11 mouse cellular contexts compared by ENCODE assay signal in genomic region chr1:63819536-63820254, GRCm38 (mm10). TPM values are rescaled to one million over a fixed set of nuclear protein-coding genes. Genes with fewer than 3 reads are reported as not detected.
DNase-seq lines count a peak whose midpoint lies in the region; ATAC-seq lines count a peak whose summit lies in the region.
"Had no signal": no experiment of that assay in that cellular context is flagged by ENCODE, and none has a peak within 500 bp of the region (broad histone marks: within the 10 kb centered on the region; RNA-seq: fewer than 3 reads in every experiment).

No protein-coding gene starts in this region.

- no peak for ATAC-seq in neural tube, embryonic 11.5 days (ENCODE audit: insufficient read depth, low FRiP score, low TSS enrichment)
- no peak for ATAC-seq in monocyte, adult 5-6 weeks (replicated peaks; ENCODE audit: insufficient number of reproducible peaks, low FRiP score, low TSS enrichment, poor library complexity, severe bottlenecking)
- ATAC-seq: intestine, embryonic 16.5 days had no signal

- 0 out of 2 replicates have a peak, but pooled peaks cover 6% of the 10 kb centered on the region for H3K4me1 ChIP-seq in neural tube, embryonic 11.5 days (ENCODE audit: control insufficient read depth, insufficient read depth, low read length)

- DNase-seq in neural tube, embryonic 11.5 days (ENCODE audit: low spot score) = peak; percentile 11
- DNase-seq in neural tube, embryonic 10.5 days (ENCODE audit: extremely low spot score, low spot score) = no peak
- DNase-seq in frontal cortex, adult 2 months (ENCODE audit: extremely low spot score in 1 of 2, low spot score in 1 of 2) = peak; percentile 16 to 49
- peak; percentile 17 to 35 for DNase-seq in layer of hippocampus, adult 8-10 months (ENCODE audit: low spot score in 2 of 2)
- DNase-seq in retina, embryonic 14.5 days (ENCODE audit: low spot score) = peak; percentile 78
- no peak for DNase-seq in ovary, adult 18-20 months (ENCODE audit: low spot score)
- DNase-seq: thymus, postnatal 4 days had no signal

- no peaks in the 10 kb centered on the region for H3K36me3 ChIP-seq in neural tube, embryonic 11.5 days (ENCODE audit: control insufficient read depth, insufficient read depth, low read length)

- no peak overlapping the region for H3K9ac ChIP-seq in neural tube, embryonic 11.5 days (ENCODE audit: low read length)

- no peak overlapping the region for H3K4me3 ChIP-seq in neural tube, embryonic 11.5 days (ENCODE audit: low read depth, low read length)

- no peaks in the 10 kb centered on the region for H3K9me3 ChIP-seq in neural tube, embryonic 11.5 days (ENCODE audit: control insufficient read depth, low read length)

- H3K27ac ChIP-seq in neural tube, embryonic 11.5 days (ENCODE audit: low read depth, low read length) = no peak overlapping the region
- H3K27ac ChIP-seq: macrophage had no signal

- no peak overlapping the region for H3K4me2 ChIP-seq in neural tube, embryonic 11.5 days (ENCODE audit: low read depth)

- 48% methylated on average over 11 of the region's 11 CpGs for WGBS in neural tube, embryonic 11.5 days

- H3K27me3 ChIP-seq in neural tube, embryonic 11.5 days (ENCODE audit: control insufficient read depth, insufficient read depth, low read length) = no peaks in the 10 kb centered on the region

RNA-seq across cellular contexts. Expression of gene 4933402D24Rik, which starts 50.6 kb away (rescaled TPM):
- 0.17 and 0.35 TPM in 2 replicates for polyA plus RNA-seq in neural tube, embryonic 11.5 days (2014; fragmentation: Nextera tagmentation; extraction: Ambion mirVana)
- 0.11 and 0.18 TPM in 2 replicates for polyA plus RNA-seq in frontal cortex, adult 2 months (2012; rRNA removed)
- under 1 TPM in 3 of 4 experiments, not detected in 1; 0.20 to 0.30 (median 0.23) TPM for total RNA-seq in layer of hippocampus, adult 8-10 months (2022)
- not detected in 3 replicates for total RNA-seq in monocyte, adult 5-6 weeks (2017)
- total RNA-seq: MEL had no signal
- polyA plus RNA-seq: macrophage had no signal

Comparison
In these comparisons a context has a peak if more than half of its experiments do, and no peak if none do; other contexts are left out.
1. DNase-seq: peak in neural tube, embryonic 11.5 days (single experiment), frontal cortex, adult 2 months (2 of 2), layer of hippocampus, adult 8-10 months (2 of 2) and retina, embryonic 14.5 days (single experiment); none in neural tube, embryonic 10.5 days (single experiment) and ovary, adult 18-20 months (single experiment).